Mouse (Mus musculus) lung, adult 2 months (tissue): ENCODE results near the gene Pdgfb. TPM values are rescaled to one million over a fixed set of nuclear protein-coding genes. Genes with fewer than 3 reads are reported as not detected.

Experiments used
- DNase-seq: peaks from one replicate; pipeline ENCODE4 v3.0.0; 2022
- H3K4me1 ChIP-seq: fragments of 200-500 bp; 2 replicates; pipeline ENCODE4 v1.6.1; 2011; ENCODE audit warnings: low read length; ENCODE audit not compliant: control insufficient read depth, insufficient read depth
- H3K4me3 ChIP-seq: fragments of 200-500 bp; replicated peaks from 2 replicates; pipeline ENCODE3; 2011; ENCODE audit warnings: low read depth, mild to moderate bottlenecking, control low read depth, low read length; ENCODE audit errors: extremely low read depth
- CTCF ChIP-seq: fragments of 200-500 bp; IDR thresholded peaks from 2 replicates; pipeline ENCODE4 v1.5.1; 2011; ENCODE audit warnings: mild to moderate bottlenecking, low read length, control low read depth; ENCODE audit not compliant: insufficient read depth
- POLR2A ChIP-seq: fragments of 200-500 bp; IDR thresholded peaks from 2 replicates; pipeline ENCODE4 v1.6.1; 2011; ENCODE audit warnings: low read depth, mild to moderate bottlenecking, control low read depth, low read length, borderline replicate concordance; ENCODE audit errors: extremely low read depth
- WGBS: fragments of 180-500 bp; shearing (Covaris S2); methylation state at CpG from one replicate; pipeline ENCODE4 v1.1.7; 2018; 5-methylcytosine and 5-hydroxymethylcytosine counted together
- polyA plus RNA-seq: library from polyadenylated mRNA; depleted of rRNA; stranded (reverse); fragments of >200 nt; gene quantifications from 2 replicates; pipeline ENCODE4 v1.2.3, GENCODE M21; 2012

Pdgfb gene
- polyA plus RNA-seq, 1 experiment = 155 TPM

DNA sequence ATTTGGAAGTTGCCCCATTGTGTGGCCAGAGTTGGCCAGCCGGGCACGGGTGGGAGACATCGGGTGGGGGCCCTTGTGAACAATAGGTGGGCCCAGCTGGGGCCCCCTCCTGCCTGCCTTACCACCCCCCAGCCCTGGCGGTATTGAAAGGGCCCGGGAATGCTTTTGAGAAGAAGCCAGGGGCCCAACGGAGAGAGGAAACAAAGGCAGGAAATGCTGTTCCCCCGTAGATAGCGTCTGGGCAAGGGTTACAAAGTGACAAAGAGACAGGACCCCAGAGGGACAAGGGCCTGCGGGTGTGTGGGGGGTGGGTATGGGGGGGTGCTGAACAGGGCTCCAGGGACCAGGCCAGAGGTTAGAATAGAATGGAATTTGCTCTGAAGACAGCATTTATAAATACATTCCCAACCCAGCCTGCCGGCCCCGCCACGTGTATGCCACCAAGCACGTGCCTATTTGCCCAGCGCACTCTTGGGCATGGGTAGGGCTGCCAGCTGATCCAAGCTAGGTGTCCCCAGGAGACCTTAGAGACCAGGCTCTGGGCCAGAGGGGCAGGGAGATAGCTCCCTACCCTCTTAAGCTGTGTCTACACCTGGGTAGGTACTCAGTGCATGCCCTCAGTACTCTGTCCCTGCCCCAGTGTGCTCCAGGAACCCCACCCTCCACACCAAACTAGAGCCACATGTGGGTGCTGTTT is 10.0 kb downstream of the Pdgfb start:
- no peak for TF ChIP-seq CTCF
- no peak for TF ChIP-seq POLR2A
- peak; percentile 82 for DNase-seq
- H3K4me3 ChIP-seq = no peak overlapping the region
- H3K4me1 ChIP-seq = peaks cover 30% of the 10 kb centered on the region
- WGBS = 14% methylated on average over 14 of the region's 14 CpGs

DNA sequence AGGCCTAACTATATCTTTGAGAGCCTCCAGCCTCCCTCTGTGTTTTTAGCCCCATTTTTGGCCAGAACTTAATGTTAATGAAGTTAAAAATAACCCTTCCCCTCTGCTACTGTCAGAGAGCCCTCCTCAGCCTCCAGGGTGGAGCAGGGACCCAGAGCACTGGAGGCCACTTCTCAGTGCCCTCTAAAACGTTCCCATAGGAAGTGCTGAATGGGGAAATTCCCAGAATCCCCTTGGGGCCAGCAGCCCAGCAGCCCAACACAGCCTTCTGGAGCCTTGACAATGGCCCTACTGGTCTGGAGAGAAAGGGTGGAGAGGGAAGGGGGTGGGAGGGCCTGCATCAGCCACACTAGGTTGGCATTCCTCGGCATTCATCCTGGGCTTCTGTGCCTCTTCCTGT is 11.2 kb downstream of the Pdgfb start:
- no peak overlapping the region for H3K4me3 ChIP-seq
- H3K4me1 ChIP-seq = peaks cover 27% of the 10 kb centered on the region
- TF ChIP-seq CTCF (no peak), POLR2A (no peak)
- WGBS = 37% methylated on average over 2 of the region's 2 CpGs
- no peak for DNase-seq

GRCm38 (mm10) chr15:80001601-80002000 is 13.2 kb downstream of the Pdgfb start:
- 85% methylated on average over 23 of the region's 23 CpGs for WGBS
- DNase-seq = no peak
- Histone ChIP-seq H3K4me1 (peaks cover 27% of the 10 kb centered on the region), H3K4me3 (no peak overlapping the region)
- TF ChIP-seq CTCF (no peak), POLR2A (no peak)

- H3K4me1 ChIP-seq = peaks cover 27% of the 10 kb centered on the region
- H3K4me3 ChIP-seq = no peak overlapping the region
- 31% methylated on average over 8 of the region's 8 CpGs for WGBS
- DNase-seq = no peak
- no peak; the same call in 1 of the 2 replicates for TF ChIP-seq POLR2A
- TF ChIP-seq CTCF = no peak
Observed at GRCm38 (mm10) chr15:80000694-80001093, 14.1 kb downstream of the Pdgfb start.

- peaks cover 7% of the 10 kb centered on the region for H3K4me1 ChIP-seq
- WGBS = 44% methylated on average over 3 of the region's 3 CpGs
- TF ChIP-seq CTCF (no peak), POLR2A (no peak)
- H3K4me3 ChIP-seq = no peak overlapping the region
- DNase-seq = no peak
Observed at GRCm38 (mm10) chr15:79997988-79998387, 16.8 kb downstream of the Pdgfb start.

GRCm38 (mm10) chr15:79996781-79997180 is 18.0 kb downstream of the Pdgfb start:
- 89% methylated on average over 11 of the region's 11 CpGs for WGBS
- DNase-seq = no peak
- Histone ChIP-seq H3K4me1 (peaks cover 7% of the 10 kb centered on the region; the same call in 1 of the 2 replicates), H3K4me3 (no peak overlapping the region)
- TF ChIP-seq CTCF (no peak), POLR2A (no peak)

- peaks cover 3% of the 10 kb centered on the region; the same call in 1 of the 2 replicates for H3K4me1 ChIP-seq
- H3K4me3 ChIP-seq = no peak overlapping the region
- no peak for TF ChIP-seq CTCF
- no peak for TF ChIP-seq POLR2A
- no peak for DNase-seq
- 83% methylated on average over 7 of the region's 7 CpGs for WGBS
Observed at GRCm38 (mm10) chr15:79995552-79995951, 19.2 kb downstream of the Pdgfb start.

GRCm38 (mm10) chr15:79994566-79994965 is 20.2 kb downstream of the Pdgfb start:
- 70% methylated on average over 4 of the region's 4 CpGs for WGBS
- DNase-seq = no peak
- TF ChIP-seq POLR2A (no peak), CTCF (no peak)
- Histone ChIP-seq H3K4me1 (no peaks in the 10 kb centered on the region), H3K4me3 (no peak overlapping the region)

DNA sequence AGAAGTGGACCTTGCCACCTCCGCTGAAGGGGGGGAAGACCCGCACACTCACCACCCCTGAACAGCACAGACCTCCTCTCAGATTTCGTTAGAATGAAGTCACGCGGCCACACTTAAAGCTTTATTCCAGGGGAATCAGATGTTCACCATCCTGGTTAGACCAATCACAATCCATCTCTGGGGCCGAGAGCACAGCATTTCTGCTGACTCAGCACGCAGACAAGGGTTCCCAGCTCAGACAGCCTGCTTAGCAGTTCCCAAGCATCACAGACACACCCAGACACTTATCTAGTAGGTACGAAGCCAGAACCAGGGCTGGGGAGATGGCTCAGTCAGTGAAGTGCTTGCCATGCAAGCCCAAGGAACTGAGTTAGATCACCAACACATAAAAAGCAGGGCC is 28.6 kb downstream of the Pdgfb start:
- Histone ChIP-seq H3K4me3 (no peak overlapping the region), H3K4me1 (no peaks in the 10 kb centered on the region; the same call in 1 of the 2 replicates)
- 70% methylated on average over 8 of the region's 8 CpGs for WGBS
- TF ChIP-seq POLR2A (no peak), CTCF (no peak)
- DNase-seq = no peak

GRCm38 (mm10) chr15:79985471-79985870 is 29.3 kb downstream of the Pdgfb start:
- H3K4me1 ChIP-seq = peaks cover 3% of the 10 kb centered on the region; the same call in 1 of the 2 replicates
- WGBS = 27% methylated on average over 11 of the region's 11 CpGs
- TF ChIP-seq POLR2A = no peak
- TF ChIP-seq CTCF = no peak
- DNase-seq = no peak
- no peak overlapping the region for H3K4me3 ChIP-seq
